Mouse (Mus musculus) granulocyte monocyte progenitor cell, adult 5-6 weeks (primary cell): ENCODE results near the gene S1pr1. TPM values are rescaled to one million over a fixed set of nuclear protein-coding genes. Genes with fewer than 3 reads are reported as not detected.

ENCODE experiments used
- ATAC-seq: replicated peaks from 2 replicates; pipeline ENCODE4 v1.8.0; 2016; ENCODE audit warnings: mild to moderate bottlenecking, moderate TSS enrichment, inconsistent platforms; ENCODE audit not compliant: poor library complexity, severe bottlenecking
- total RNA-seq, 2 experiments: library from RNA; stranded (forward) in 1 of 2; stranded (reverse) in 1 of 2; fragments of 200-712, 200-1000 nt in 1 of 2; fragments of >200 nt in 1 of 2; fragmentation: Nextera tagmentation in 1 of 2; gene quantifications; 2 replicates each; pipeline ENCODE4 v1.2.3; 2014 to 2017

The S1pr1 gene
- total RNA-seq (2014; fragmentation: Nextera tagmentation) = 0.77 and 1.6 TPM in 2 replicates
- total RNA-seq (2017) = 0.26 and 1.0 TPM in 2 replicates

GRCm38 (mm10) chr3:115714671-115715651 lies at the start of gene S1pr1:
Gene S1pr1, minus strand, starts transcription at chr3:115715072.
- ATAC-seq = peak; percentile 51

GRCm38 (mm10) chr3:115763292-115763691 lies 48.4 kb upstream of the S1pr1 start:
- ATAC-seq = peak; percentile 88

- no peak for ATAC-seq
These were observed 48.0 kb upstream of the S1pr1 start for GRCm38 (mm10) chr3:115762841-115763240.

GRCm38 (mm10) chr3:115759659-115760058 lies 44.8 kb upstream of the S1pr1 start:
- no peak for ATAC-seq

- peak; percentile 37; the same call in 1 of the 2 replicates for ATAC-seq
These were observed 43.6 kb upstream of the S1pr1 start for GRCm38 (mm10) chr3:115758455-115758912.

- no peak for ATAC-seq
These were observed 39.6 kb upstream of the S1pr1 start for GRCm38 (mm10) chr3:115754466-115754865.

GRCm38 (mm10) chr3:115750369-115750768 lies 35.5 kb upstream of the S1pr1 start:
- ATAC-seq = peak; percentile 61

GRCm38 (mm10) chr3:115748289-115748989 lies 33.6 kb upstream of the S1pr1 start:
- peak; percentile 46 for ATAC-seq

GRCm38 (mm10) chr3:115746511-115746910 lies 31.6 kb upstream of the S1pr1 start:
- ATAC-seq = no peak

GRCm38 (mm10) chr3:115745088-115745487 lies 30.2 kb upstream of the S1pr1 start:
- peak; percentile 84 for ATAC-seq

GRCm38 (mm10) chr3:115738524-115738923 lies 23.7 kb upstream of the S1pr1 start:
- ATAC-seq = no peak

GRCm38 (mm10) chr3:115737785-115738318 lies 23.0 kb upstream of the S1pr1 start:
- no peak for ATAC-seq

GRCm38 (mm10) chr3:115735540-115735939 lies 20.7 kb upstream of the S1pr1 start:
- ATAC-seq = no peak

GRCm38 (mm10) chr3:115734841-115735240 lies 20.0 kb upstream of the S1pr1 start:
- no peak for ATAC-seq

- no peak for ATAC-seq
These were observed 15.5 kb upstream of the S1pr1 start for GRCm38 (mm10) chr3:115730336-115730735.

GRCm38 (mm10) chr3:115729187-115729586 lies 14.3 kb upstream of the S1pr1 start:
- peak; percentile 99 for ATAC-seq

GRCm38 (mm10) chr3:115728211-115728610 lies 13.3 kb upstream of the S1pr1 start:
- ATAC-seq = no peak

GRCm38 (mm10) chr3:115718886-115719285 lies 4.0 kb upstream of the S1pr1 start:
- no peak for ATAC-seq

- ATAC-seq = peak; percentile 58
These were observed 1.1 kb upstream of the S1pr1 start for GRCm38 (mm10) chr3:115715900-115716515.

GRCm38 (mm10) chr3:115714049-115714435 lies 830 bp downstream of the S1pr1 start:
- 0 out of 2 replicates have a peak, but pooled peaks have one; percentile 12 for ATAC-seq
